Mouse (Mus musculus): ENCODE results near the gene Arhgdia.

DNA sequence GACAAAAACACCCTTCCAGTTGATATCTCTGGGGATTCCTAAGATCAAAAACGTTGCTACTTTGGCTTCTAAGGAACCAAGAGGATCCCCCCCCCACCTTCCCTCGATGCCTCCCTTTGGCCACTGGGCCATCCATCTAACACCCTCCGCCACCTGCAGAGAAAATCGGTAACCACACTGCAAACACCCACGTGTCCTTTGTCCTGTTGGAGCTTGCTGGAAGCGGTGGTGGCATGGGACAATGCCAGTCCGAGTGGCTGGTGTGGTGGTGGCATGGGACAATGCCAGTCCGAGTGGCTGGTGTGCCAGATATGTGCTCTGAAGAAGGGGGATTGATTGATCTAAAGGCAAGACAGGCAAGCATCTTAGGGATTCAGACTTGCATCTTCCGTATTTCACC lies 49.8 kb downstream of the Arhgdia start:
- TF ChIP-seq CTCF (conservative IDR thresholded peaks at IDR 0.05; ENCODE audit: low read length) = no peak
- no peak for TF ChIP-seq POU5F1 (IDR thresholded peaks at IDR 0.05; ENCODE audit: borderline replicate concordance, low read length)
- no peak for TF ChIP-seq NANOG (IDR thresholded peaks at IDR 0.05; ENCODE audit: borderline replicate concordance, low read length)
